Mouse (Mus musculus) MEL (cell line): ENCODE measurements around the gene Hs1bp3.

ENCODE experiments used
- CTCF ChIP-seq, 3 experiments: IDR thresholded peaks in 2 of 3; conservative IDR thresholded peaks in 1 of 3; 2 replicates each; pipeline ENCODE4 v1.5.1; 2011 to 2012; ENCODE audit warnings: low read length in 3 of 3, low read depth in 2 of 3, mild to moderate bottlenecking in 2 of 3, improper control_type of control experiment in 1 of 3, inconsistent platforms in 1 of 3, mixed read lengths in 1 of 3, moderate library complexity in 1 of 3; ENCODE audit not compliant: control insufficient read depth in 1 of 3, insufficient read depth in 1 of 3, poor library complexity in 1 of 3, severe bottlenecking in 1 of 3
- EP300 ChIP-seq, 2 experiments: IDR thresholded peaks; 2 replicates each; pipeline ENCODE4 v1.6.1; 2011; ENCODE audit warnings: improper control_type of control experiment in 2 of 2, low read length in 2 of 2, low read depth in 1 of 2, mild to moderate bottlenecking in 1 of 2
- GABPA ChIP-seq: IDR thresholded peaks from 2 replicates; pipeline ENCODE4 v1.6.1; 2012; ENCODE audit warnings: low read depth, mild to moderate bottlenecking, inconsistent platforms, low read length, improper control_type of control experiment, moderate library complexity
- MAZ ChIP-seq: IDR thresholded peaks from 2 replicates; pipeline ENCODE4 v1.6.1; 2012; ENCODE audit warnings: low read depth, mild to moderate bottlenecking, inconsistent platforms, low read length, improper control_type of control experiment
- NELFE ChIP-seq: IDR thresholded peaks from 2 replicates; pipeline ENCODE4 v1.6.1; 2011; ENCODE audit warnings: low read depth, low read length, improper control_type of control experiment
- POLR2A ChIP-seq, 2 experiments: IDR thresholded peaks; 2 replicates each; pipeline ENCODE4 v1.6.1; 2011 to 2012; ENCODE audit warnings: low read length in 2 of 2, mild to moderate bottlenecking in 2 of 2, control low read depth in 1 of 2, improper control_type of control experiment in 1 of 2, low read depth in 1 of 2, moderate library complexity in 1 of 2; ENCODE audit not compliant: control insufficient read depth in 1 of 2, insufficient read depth in 1 of 2, poor library complexity in 1 of 2
- RAD21 ChIP-seq: IDR thresholded peaks from 2 replicates; pipeline ENCODE4 v1.6.1; 2011; ENCODE audit warnings: mild to moderate bottlenecking, low read depth, low read length, improper control_type of control experiment
- RCOR1 ChIP-seq: IDR thresholded peaks from 2 replicates; pipeline ENCODE4 v1.6.1; 2012; ENCODE audit warnings: low read depth, mild to moderate bottlenecking, inconsistent platforms, low read length, improper control_type of control experiment
- TAL1 ChIP-seq: IDR thresholded peaks from 2 replicates; pipeline ENCODE4 v1.6.1; 2012; ENCODE audit warnings: mild to moderate bottlenecking, inconsistent platforms, low read length, moderate library complexity, mixed read lengths
- USF1 ChIP-seq: IDR thresholded peaks from 2 replicates; pipeline ENCODE4 v1.6.1; 2014; ENCODE audit warnings: low read depth, mild to moderate bottlenecking, inconsistent platforms, low read length, improper control_type of control experiment, moderate library complexity
- ZC3H11A ChIP-seq: IDR thresholded peaks from 2 replicates; pipeline ENCODE4 v1.6.1; 2012; ENCODE audit warnings: low read depth, mild to moderate bottlenecking, inconsistent platforms, low read length, improper control_type of control experiment
- ZMIZ1 ChIP-seq: IDR thresholded peaks from 2 replicates; pipeline ENCODE4 v1.6.1; 2012; ENCODE audit warnings: low read depth, mild to moderate bottlenecking, inconsistent platforms, low read length, improper control_type of control experiment, moderate library complexity
- ZNF384 ChIP-seq: IDR thresholded peaks from 2 replicates; pipeline ENCODE4 v1.6.1; 2012; ENCODE audit warnings: low read depth, mild to moderate bottlenecking, inconsistent platforms, low read length, improper control_type of control experiment

DNA sequence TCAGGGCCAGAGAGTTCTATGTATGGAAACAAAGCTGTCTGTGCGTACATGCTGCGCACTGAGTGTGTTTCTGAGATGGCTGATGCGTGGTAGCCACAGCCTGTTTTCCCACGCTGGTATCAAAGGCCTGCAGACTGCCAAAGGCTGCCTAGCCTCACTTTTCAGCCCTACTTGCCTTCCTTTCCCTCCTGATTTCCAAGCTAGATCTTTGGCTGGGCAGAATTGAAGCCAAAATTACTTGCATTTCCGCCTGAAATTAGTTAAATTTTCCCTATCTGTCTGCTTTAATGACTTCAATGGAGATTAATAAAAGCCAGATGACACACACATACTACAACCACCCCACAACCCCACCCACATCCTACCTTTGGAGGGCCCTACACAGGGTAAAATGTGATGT is 12.7 kb upstream of the Hs1bp3 start:
- TF ChIP-seq POLR2A (IDR thresholded peaks at IDR 0.05; ENCODE audit: control insufficient read depth in 1 of 2, insufficient read depth in 1 of 2, low read depth in 1 of 2, low read length in 2 of 2, poor library complexity in 1 of 2) = no peak
- TF ChIP-seq NELFE = no peak
- TF ChIP-seq EP300 (IDR thresholded peaks at IDR 0.05; ENCODE audit: low read depth in 1 of 2, low read length in 2 of 2) = no peak
- TF ChIP-seq ZNF384 = no peak
- no peak for TF ChIP-seq CTCF (IDR thresholded peaks at IDR 0.05 in 2 of 3, conservative IDR thresholded peaks at IDR 0.05 in 1 of 3; ENCODE audit: control insufficient read depth in 1 of 3, insufficient read depth in 1 of 3, low read depth in 2 of 3, low read length in 3 of 3, poor library complexity in 1 of 3, severe bottlenecking in 1 of 3)
- TF ChIP-seq RAD21 = no peak
- no peak for TF ChIP-seq RCOR1
- no peak for TF ChIP-seq USF1
- TF ChIP-seq ZMIZ1 = no peak
- TF ChIP-seq MAZ = no peak
- no peak for TF ChIP-seq ZC3H11A
- TF ChIP-seq GABPA = no peak
- TF ChIP-seq TAL1 = no peak
